10 mouse cellular contexts compared by ENCODE assay signal in genomic region chr12:31560002-31560401, GRCm38 (mm10). TPM values are rescaled to one million over a fixed set of nuclear protein-coding genes. Genes with fewer than 3 reads are reported as not detected.
DNase-seq lines count a peak whose midpoint lies in the region; ATAC-seq lines count a peak whose summit lies in the region.
"Had no signal": no experiment of that assay in that cellular context is flagged by ENCODE, and none has a peak within 500 bp of the region (broad histone marks: within the 10 kb centered on the region; RNA-seq: fewer than 3 reads in every experiment).

No protein-coding gene starts in this region.

- H3K4me3 ChIP-seq in lung, embryonic 15.5 days, result peak overlapping the region; percentile 43; the same call in 1 of the 2 replicates
- no peak overlapping the region for H3K4me3 ChIP-seq in forebrain, embryonic 16.5 days (replicated peaks; ENCODE audit: low read length)
- H3K4me3 ChIP-seq in limb, embryonic 12.5 days (replicated peaks), result peak overlapping the region; percentile 53
- peak overlapping the region; percentile 44; the same call in 1 of the 2 replicates for H3K4me3 ChIP-seq in stomach, embryonic 15.5 days (replicated peaks)
- H3K4me3 ChIP-seq: erythroblast, embryonic 14.5 days had no signal

- no peak for ATAC-seq in lung, embryonic 15.5 days (ENCODE audit: borderline replicate concordance, extremely low read depth, low FRiP score, low TSS enrichment)
- no peak for ATAC-seq in forebrain, embryonic 16.5 days
- no peak for ATAC-seq in limb, embryonic 12.5 days (ENCODE audit: insufficient number of reproducible peaks, insufficient read depth, low FRiP score, low TSS enrichment, low read depth)
- no peak for ATAC-seq in stomach, embryonic 15.5 days (ENCODE audit: insufficient read depth, low FRiP score, low read depth)

- peaks cover 67% of the 10 kb centered on the region for H3K27me3 ChIP-seq in lung, embryonic 15.5 days
- peaks cover 38% of the 10 kb centered on the region for H3K27me3 ChIP-seq in forebrain, embryonic 16.5 days (replicated peaks; ENCODE audit: control insufficient read depth, insufficient read depth, low read length)
- peaks cover 70% of the 10 kb centered on the region for H3K27me3 ChIP-seq in limb, embryonic 12.5 days
- H3K27me3 ChIP-seq in stomach, embryonic 15.5 days (replicated peaks), result peaks cover 36% of the 10 kb centered on the region

- H3K9ac ChIP-seq in lung, embryonic 15.5 days, result no peak overlapping the region
- H3K9ac ChIP-seq in forebrain, embryonic 16.5 days (replicated peaks; ENCODE audit: low read depth, low read length), result no peak overlapping the region
- no peak overlapping the region for H3K9ac ChIP-seq in limb, embryonic 12.5 days (replicated peaks)
- H3K9ac ChIP-seq in stomach, embryonic 15.5 days, result no peak overlapping the region

- no peaks in the 10 kb centered on the region for H3K36me3 ChIP-seq in lung, embryonic 15.5 days
- H3K36me3 ChIP-seq in forebrain, embryonic 16.5 days (ENCODE audit: control insufficient read depth, insufficient read depth), result no peaks in the 10 kb centered on the region
- no peaks in the 10 kb centered on the region for H3K36me3 ChIP-seq in limb, embryonic 12.5 days
- no peaks in the 10 kb centered on the region for H3K36me3 ChIP-seq in stomach, embryonic 15.5 days

- peak overlapping the region; percentile 82; the same call in 1 of the 2 replicates for H3K4me2 ChIP-seq in lung, embryonic 15.5 days
- H3K4me2 ChIP-seq in forebrain, embryonic 16.5 days (ENCODE audit: low read length), result peak overlapping the region; percentile 99
- H3K4me2 ChIP-seq in limb, embryonic 12.5 days, result peak overlapping the region; percentile 95
- peak overlapping the region; percentile 92; the same call in 1 of the 2 replicates for H3K4me2 ChIP-seq in stomach, embryonic 15.5 days

- no peaks in the 10 kb centered on the region for H3K9me3 ChIP-seq in lung, embryonic 15.5 days
- no peaks in the 10 kb centered on the region for H3K9me3 ChIP-seq in forebrain, embryonic 16.5 days (ENCODE audit: control insufficient read depth, low read length)
- H3K9me3 ChIP-seq in limb, embryonic 12.5 days, result no peaks in the 10 kb centered on the region
- no peaks in the 10 kb centered on the region for H3K9me3 ChIP-seq in stomach, embryonic 15.5 days

- DNase-seq in lung, postnatal 4 days, result no peak
- no peak for DNase-seq in urinary bladder, postnatal 25 days (ENCODE audit: low spot score)
- no peak for DNase-seq in cerebellum, postnatal 25 days
- DNase-seq: thymus, postnatal 36 days had no signal

- no peak overlapping the region for H3K27ac ChIP-seq in lung, embryonic 15.5 days
- H3K27ac ChIP-seq in forebrain, embryonic 16.5 days (ENCODE audit: low read length), result no peak overlapping the region
- no peak overlapping the region for H3K27ac ChIP-seq in limb, embryonic 12.5 days
- H3K27ac ChIP-seq in stomach, embryonic 15.5 days, result no peak overlapping the region
- H3K27ac ChIP-seq: macrophage had no signal

- WGBS in lung, embryonic 15.5 days, result 19% methylated on average over 5 of the region's 5 CpGs
- 14% methylated on average over 5 of the region's 5 CpGs for WGBS in forebrain, embryonic 16.5 days
- 18% methylated on average over 5 of the region's 5 CpGs for WGBS in limb, embryonic 12.5 days
- WGBS in stomach, embryonic 15.5 days, result 17% methylated on average over 5 of the region's 5 CpGs

- peaks cover 11% of the 10 kb centered on the region for H3K4me1 ChIP-seq in lung, embryonic 15.5 days
- peaks cover 7% of the 10 kb centered on the region for H3K4me1 ChIP-seq in forebrain, embryonic 16.5 days (replicated peaks; ENCODE audit: control insufficient read depth, insufficient read depth, low read length)
- peaks cover 6% of the 10 kb centered on the region for H3K4me1 ChIP-seq in limb, embryonic 12.5 days (replicated peaks)
- peaks cover 10% of the 10 kb centered on the region; the same call in 1 of the 2 replicates for H3K4me1 ChIP-seq in stomach, embryonic 15.5 days

RNA-seq across cellular contexts. Expression of gene Slc26a4, which starts 0.2 kb away (rescaled TPM):
- not detected in 2 replicates for polyA plus RNA-seq in lung, embryonic 15.5 days (2015; fragmentation: Nextera tagmentation; extraction: Ambion mirVana)
- 0.26 TPM in 1 of 2 replicates, not detected in the other for polyA plus RNA-seq in forebrain, embryonic 16.5 days (2015; fragmentation: Nextera tagmentation; extraction: Ambion mirVana)
- 0.06 and 0.09 TPM in 2 replicates for polyA plus RNA-seq in limb, embryonic 12.5 days (2016; fragmentation: Nextera tagmentation; extraction: Ambion mirVana)
- polyA plus RNA-seq in stomach, embryonic 15.5 days (2015; fragmentation: Nextera tagmentation; extraction: Ambion mirVana), result 0.06 and 0.19 TPM in 2 replicates
- polyA plus RNA-seq: erythroblast, embryonic 14.5 days; macrophage had no signal
